Mouse (Mus musculus) forebrain, embryonic 13.5 days (tissue): ENCODE results near the gene Ash1l. TPM values are rescaled to one million over a fixed set of nuclear protein-coding genes. Genes with fewer than 3 reads are reported as not detected.

Experiments
- polyA plus RNA-seq: library from polyadenylated mRNA; unstranded; fragments of >200 nt; fragmentation: Nextera tagmentation; extraction: Ambion mirVana; gene quantifications from 2 replicates; pipeline ENCODE4 v1.2.1, GENCODE M21; 2015

Ash1l gene
- polyA plus RNA-seq, 1 experiment from 2014 or later: 21.8 TPM

Other genes with a start within 250 kb of the Ash1l start
- gene Rit1, start 233.8 kb upstream of the Ash1l start, polyA plus RNA-seq: 49.5 and 52.6 TPM in 2 replicates
- 218 and 237 TPM in 2 replicates for gene Syt11, start 175.5 kb upstream of the Ash1l start, polyA plus RNA-seq
- 12.7 and 14.6 TPM in 2 replicates for gene Gon4l, start 115.4 kb upstream of the Ash1l start, polyA plus RNA-seq
- 40.3 and 48.5 TPM in 2 replicates for gene Msto1, start 36.6 kb upstream of the Ash1l start, polyA plus RNA-seq
- 139 and 145 TPM in 2 replicates for gene Dap3, start 559 bp downstream of the Ash1l start, polyA plus RNA-seq
- gene Rusc1, start 142.7 kb downstream of the Ash1l start, polyA plus RNA-seq: 38.4 and 40.5 TPM in 2 replicates
- not detected in 2 replicates for gene Gm43738, start 150.5 kb downstream of the Ash1l start, polyA plus RNA-seq
- gene Fdps, start 151.3 kb downstream of the Ash1l start, polyA plus RNA-seq: 315 and 326 TPM in 2 replicates
- gene Pklr, start 185.5 kb downstream of the Ash1l start, polyA plus RNA-seq: 0.09 and 0.26 TPM in 2 replicates
- gene Hcn3, start 209.6 kb downstream of the Ash1l start, polyA plus RNA-seq: 19.0 and 19.6 TPM in 2 replicates
- gene Clk2, start 214.2 kb downstream of the Ash1l start, polyA plus RNA-seq: 25.0 and 26.2 TPM in 2 replicates
- gene Scamp3, start 226.9 kb downstream of the Ash1l start, polyA plus RNA-seq: 102 and 109 TPM in 2 replicates
- 15.1 and 23.0 TPM in 2 replicates for gene Fam189b, start 232.5 kb downstream of the Ash1l start, polyA plus RNA-seq